Mouse (Mus musculus) megakaryocyte, embryonic 14.5 days (primary cell): ENCODE measurements at regions not wholly inside any gene's neighbourhood (a gene's known extent, or its start where the extent isn't known, plus 50 kb on each side); places are given as distances from the start of the nearest gene placed in this dataset.

Experiments used
- FLI1 ChIP-seq: IDR thresholded peaks from 2 replicates; pipeline ENCODE4 v1.6.1; 2012; ENCODE audit warnings: low read length, inconsistent platforms, mixed read lengths
- GATA1 ChIP-seq: IDR thresholded peaks from 3 replicates; pipeline ENCODE4 v1.6.1; 2012; ENCODE audit warnings: mixed read lengths, low read length, inconsistent platforms, borderline replicate concordance

DNA sequence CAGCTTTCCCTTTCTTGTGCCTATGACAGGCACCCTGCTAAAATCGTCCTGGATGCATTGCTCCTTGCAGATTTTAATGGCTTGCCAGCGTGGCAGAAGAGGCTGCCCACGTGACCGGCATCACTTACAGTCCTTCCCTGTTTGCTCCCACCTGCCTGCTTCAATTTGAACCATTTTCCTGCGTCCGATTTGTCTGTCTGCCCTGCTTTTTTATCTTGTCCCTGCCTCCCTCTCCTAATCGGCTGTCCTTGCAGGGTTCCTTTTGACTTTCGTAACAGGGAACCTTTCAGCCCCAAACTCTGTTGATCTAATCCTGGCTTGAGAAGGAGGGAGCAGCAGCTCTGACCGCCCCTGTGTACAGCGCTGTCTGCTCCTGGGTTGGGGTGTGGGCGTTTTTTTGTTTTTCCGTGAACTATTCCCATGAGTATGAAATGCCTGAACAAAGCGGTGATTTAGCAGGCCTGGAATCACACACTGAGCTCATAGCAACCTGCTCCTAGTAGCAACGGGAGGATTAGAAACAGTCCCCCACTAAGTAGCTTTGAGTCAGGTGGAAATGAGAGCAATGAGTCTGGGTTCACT, 51.2 kb upstream of the Kif2a start:
- TF ChIP-seq GATA1 (no peak), FLI1 (no peak)
